Mouse (Mus musculus): ENCODE measurements around the gene Pla2g3. TPM values are rescaled to one million over a fixed set of nuclear protein-coding genes. Genes with fewer than 3 reads are reported as not detected.
A peak's percentile ranks its signal among the peaks of the same experiment; 100 is the strongest.

The Pla2g3 gene
- polyA plus RNA-seq, 1 experiment from 2014 or later: 0.53 TPM

DNA sequence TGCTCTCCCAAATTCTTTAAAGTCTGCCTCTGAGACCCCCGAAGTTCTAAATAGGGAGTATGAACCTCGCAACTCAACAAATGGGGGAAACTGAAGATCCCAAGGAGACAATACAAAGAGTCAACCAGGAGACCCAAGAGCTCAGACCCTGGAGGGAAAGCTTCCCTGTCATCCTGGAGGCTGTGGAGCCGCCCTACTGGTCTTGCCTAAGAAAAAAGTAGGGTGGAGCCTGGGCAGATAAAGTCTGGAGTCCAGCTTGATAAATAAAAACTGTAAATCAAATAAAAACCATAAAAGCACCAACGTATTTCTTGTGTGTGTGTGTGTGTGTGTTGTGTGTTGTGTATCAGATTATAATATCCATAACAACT lies 51.7 kb downstream of the Pla2g3 start:
- no peak for ATAC-seq (ENCODE audit: insufficient number of reproducible peaks, insufficient read depth, low FRiP score, low TSS enrichment, low read depth)
- H3K27ac ChIP-seq: no peak overlapping the region
- no peaks in the 10 kb centered on the region for H3K27me3 ChIP-seq
- 80% methylated on average over 4 of the region's 4 CpGs for WGBS
- H3K4me3 ChIP-seq (replicated peaks): peak overlapping the region; percentile 62
- H3K9ac ChIP-seq (replicated peaks): no peak overlapping the region
- H3K4me2 ChIP-seq: peak overlapping the region; percentile 71
- peaks cover 37% of the 10 kb centered on the region for H3K4me1 ChIP-seq (replicated peaks)
- peaks cover 6% of the 10 kb centered on the region; the same call in 1 of the 2 replicates for H3K9me3 ChIP-seq
- peaks cover 3% of the 10 kb centered on the region; the same call in 1 of the 2 replicates for H3K36me3 ChIP-seq

DNA sequence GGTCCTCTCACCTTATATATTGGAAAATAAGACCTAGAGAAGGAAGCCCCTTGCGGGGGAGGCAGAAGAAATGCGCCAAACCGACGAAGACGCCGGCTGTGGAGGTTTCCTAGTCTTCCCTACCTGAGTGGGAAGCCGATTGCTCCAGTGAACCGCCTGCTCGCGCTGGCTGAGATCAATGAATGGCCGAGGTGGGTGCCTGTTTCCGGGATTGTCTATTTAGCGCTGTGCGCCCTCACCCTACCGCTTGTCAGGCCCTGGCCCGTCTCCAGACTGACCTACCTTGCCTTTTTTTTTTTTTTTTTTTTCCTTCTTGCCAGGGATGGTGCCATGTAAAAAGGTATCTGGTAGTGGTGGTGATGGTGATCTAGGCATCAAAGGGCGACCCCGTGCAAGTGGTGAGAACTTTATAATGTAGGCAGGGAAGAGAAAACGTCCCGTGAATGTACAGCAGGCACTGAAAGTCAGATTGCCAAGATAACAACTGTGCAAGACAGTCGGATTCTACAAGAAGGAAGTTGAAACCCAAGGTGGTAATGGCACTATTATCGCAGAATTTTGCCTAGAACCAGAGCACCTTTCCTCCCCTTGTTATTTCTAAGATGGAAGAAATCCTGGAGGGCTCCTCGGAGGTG lies 52.5 kb downstream of the Pla2g3 start, which contains the start of gene Smtn:
Gene Smtn (minus strand): TSS at position 162 of the 635 bp plus-strand sequence.
- H3K36me3 ChIP-seq: peaks cover 3% of the 10 kb centered on the region; the same call in 1 of the 2 replicates
- H3K4me1 ChIP-seq (replicated peaks): peaks cover 33% of the 10 kb centered on the region
- 88% methylated on average over 23 of the region's 23 CpGs for WGBS
- H3K9ac ChIP-seq (replicated peaks): peak within 1 kb of the TSS; percentile 70
- H3K27ac ChIP-seq: no peak within 1 kb of the TSS
- peaks cover 6% of the 10 kb centered on the region; the same call in 1 of the 2 replicates for H3K9me3 ChIP-seq
- H3K4me3 ChIP-seq (replicated peaks): peak within 1 kb of the TSS; percentile 62
- H3K4me2 ChIP-seq: peak within 1 kb of the TSS; percentile 71
- H3K27me3 ChIP-seq: no peaks in the 10 kb centered on the region
- ATAC-seq (ENCODE audit: insufficient number of reproducible peaks, insufficient read depth, low FRiP score, low TSS enrichment, low read depth): no peak

DNA sequence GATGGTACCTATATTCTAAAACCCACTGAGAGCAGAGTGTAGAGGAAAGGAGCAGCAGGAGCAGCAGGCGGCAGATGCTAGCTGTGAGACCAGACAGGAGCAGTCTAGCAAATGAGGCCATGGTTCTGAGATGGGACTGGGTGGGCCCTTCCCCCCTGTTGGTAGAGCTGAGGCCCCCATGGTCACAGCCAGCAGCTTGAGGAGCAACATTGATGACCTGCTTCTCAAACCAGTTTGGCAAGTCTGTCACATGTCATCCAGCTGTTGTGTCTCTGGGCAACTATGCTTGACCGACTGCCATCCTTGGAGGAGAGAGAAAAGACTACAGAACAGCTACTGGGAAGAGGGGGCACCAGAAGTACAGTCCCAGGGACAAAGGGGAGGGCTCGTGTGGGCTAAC lies 53.8 kb downstream of the Pla2g3 start:
- Histone ChIP-seq H3K4me3 (replicated peaks) (no peak overlapping the region), H3K27me3 (no peaks in the 10 kb centered on the region), H3K36me3 (peaks cover under 1% of the 10 kb centered on the region; the same call in 1 of the 2 replicates), H3K27ac (no peak overlapping the region), H3K9me3 (peaks cover 6% of the 10 kb centered on the region; the same call in 1 of the 2 replicates), H3K4me1 (replicated peaks) (peaks cover 31% of the 10 kb centered on the region), H3K4me2 (no peak overlapping the region), H3K9ac (replicated peaks) (no peak overlapping the region)
- 71% methylated on average over 3 of the region's 3 CpGs for WGBS
- ATAC-seq (ENCODE audit: insufficient number of reproducible peaks, insufficient read depth, low FRiP score, low TSS enrichment, low read depth): no peak

DNA sequence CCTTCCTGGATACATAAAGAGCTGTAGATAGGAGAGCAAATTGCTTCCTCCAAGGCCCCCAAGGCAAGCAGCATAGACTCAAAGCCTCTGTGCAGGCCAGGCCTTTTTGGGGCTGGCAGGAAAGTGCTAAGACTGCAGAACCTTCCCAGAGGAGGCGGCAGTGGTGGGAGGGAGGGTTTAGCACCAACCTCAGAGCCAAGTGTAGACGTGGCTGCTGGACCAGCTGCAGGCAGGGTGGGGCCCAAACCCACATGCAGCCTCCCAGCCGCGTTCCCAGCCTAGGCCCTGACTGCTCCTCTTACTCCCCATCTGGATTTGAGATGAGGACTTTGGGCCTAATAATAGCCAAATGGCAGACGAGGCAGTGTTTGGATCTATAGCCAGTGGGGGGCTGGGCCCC lies 54.9 kb downstream of the Pla2g3 start:
- ATAC-seq (ENCODE audit: insufficient number of reproducible peaks, insufficient read depth, low FRiP score, low TSS enrichment, low read depth): no peak
- Histone ChIP-seq H3K4me2 (no peak overlapping the region), H3K4me3 (replicated peaks) (no peak overlapping the region), H3K9me3 (peaks cover 6% of the 10 kb centered on the region; the same call in 1 of the 2 replicates), H3K27me3 (no peaks in the 10 kb centered on the region), H3K36me3 (no peaks in the 10 kb centered on the region), H3K9ac (replicated peaks) (no peak overlapping the region), H3K4me1 (replicated peaks) (peaks cover 23% of the 10 kb centered on the region), H3K27ac (no peak overlapping the region)
- 35% methylated on average over 5 of the region's 5 CpGs for WGBS

DNA sequence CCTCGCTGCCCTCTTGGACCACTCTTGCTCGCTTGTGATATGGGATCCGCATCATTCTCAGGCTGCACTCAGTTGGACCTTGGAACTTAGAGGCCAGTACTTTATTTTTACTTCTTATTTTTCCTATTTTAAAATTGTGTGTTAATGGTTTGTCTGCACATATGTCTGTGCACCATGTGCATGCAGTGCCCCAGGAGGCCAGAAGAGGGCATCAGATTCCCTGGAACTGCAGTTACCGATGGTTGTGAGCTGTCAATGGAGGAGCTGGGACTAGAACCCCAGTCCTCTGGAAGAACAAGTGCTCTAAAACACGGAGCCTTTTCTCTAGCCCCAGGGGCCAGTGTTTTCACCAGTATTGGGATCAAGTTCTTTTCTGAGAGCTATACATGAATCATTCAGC lies 56.3 kb downstream of the Pla2g3 start:
- WGBS: 92% methylated on average over 5 of the region's 5 CpGs
- no peak for ATAC-seq (ENCODE audit: insufficient number of reproducible peaks, insufficient read depth, low FRiP score, low TSS enrichment, low read depth)

DNA sequence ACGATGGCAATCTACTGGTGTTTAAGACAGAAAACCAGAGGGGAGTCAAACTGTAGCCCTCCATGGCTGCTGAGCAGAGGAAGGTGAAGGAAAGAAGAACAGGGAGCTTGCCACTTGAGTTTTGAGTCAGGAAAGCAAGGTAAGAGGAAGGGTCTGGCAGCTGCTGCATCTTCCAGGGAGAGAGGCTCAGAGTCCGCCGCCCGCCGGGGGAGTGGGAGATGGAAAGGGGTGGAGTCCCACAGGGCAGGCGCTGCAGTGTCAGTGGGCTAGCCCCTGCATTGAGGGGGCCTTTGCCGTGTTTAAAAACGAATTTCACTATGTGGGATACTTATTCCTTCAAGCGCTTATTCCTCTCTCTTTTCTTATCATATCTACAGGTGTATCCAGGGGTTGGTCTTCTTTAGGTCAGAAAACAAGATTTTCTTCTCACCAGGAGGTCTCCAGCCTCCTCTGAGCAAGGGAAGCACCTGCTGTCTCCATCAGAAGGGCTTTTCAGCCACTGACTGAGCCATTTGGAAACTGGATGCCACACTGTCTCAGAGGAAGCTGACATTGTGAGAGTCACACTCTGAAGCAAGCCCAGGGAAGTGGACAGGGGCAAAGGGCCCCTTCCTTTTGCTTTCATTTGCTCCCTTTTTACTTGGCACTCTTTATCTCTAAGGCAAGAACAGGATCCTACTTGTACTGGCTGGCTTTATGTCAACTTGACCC lies 57.6 kb downstream of the Pla2g3 start:
- Histone ChIP-seq H3K9me3 (peaks cover 6% of the 10 kb centered on the region; the same call in 1 of the 2 replicates), H3K27ac (peak overlapping the region; percentile 32; the same call in 1 of the 2 replicates), H3K27me3 (no peaks in the 10 kb centered on the region), H3K36me3 (no peaks in the 10 kb centered on the region), H3K4me3 (replicated peaks) (no peak overlapping the region), H3K4me1 (replicated peaks) (peaks cover 16% of the 10 kb centered on the region; the same call in 1 of the 2 replicates), H3K9ac (replicated peaks) (no peak overlapping the region), H3K4me2 (no peak overlapping the region)
- no peak; the same call in 1 of the 2 replicates for ATAC-seq (ENCODE audit: insufficient number of reproducible peaks, insufficient read depth, low FRiP score, low TSS enrichment, low read depth)
- 18% methylated on average over 9 of the region's 9 CpGs for WGBS

More for the DNA sequence above, 56.3 kb downstream of the Pla2g3 start:
- no peak overlapping the region for H3K4me2 ChIP-seq
- H3K9ac ChIP-seq (replicated peaks): no peak overlapping the region
- no peaks in the 10 kb centered on the region for H3K36me3 ChIP-seq
- H3K4me3 ChIP-seq (replicated peaks): no peak overlapping the region
- peaks cover 6% of the 10 kb centered on the region; the same call in 1 of the 2 replicates for H3K9me3 ChIP-seq
- peaks cover 16% of the 10 kb centered on the region; the same call in 1 of the 2 replicates for H3K4me1 ChIP-seq (replicated peaks)
- no peaks in the 10 kb centered on the region for H3K27me3 ChIP-seq
- H3K27ac ChIP-seq: no peak overlapping the region

DNA sequence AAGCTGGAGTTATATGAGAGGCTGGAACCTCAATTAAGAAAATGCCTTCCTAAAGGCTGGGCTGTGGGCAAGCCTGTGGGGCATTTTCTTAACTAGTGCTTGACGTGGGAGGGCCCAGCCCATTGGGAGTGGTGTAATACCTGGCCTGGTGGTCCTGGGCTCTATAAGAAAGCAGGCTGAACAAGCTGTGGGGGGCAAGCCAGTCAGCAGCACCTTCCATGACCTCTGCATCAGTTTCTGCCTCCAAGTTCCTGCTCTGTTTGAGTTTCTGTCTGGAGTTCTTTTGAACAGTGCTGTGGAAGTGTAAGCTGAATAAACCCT lies 58.1 kb downstream of the Pla2g3 start:
- H3K9ac ChIP-seq (replicated peaks): no peak overlapping the region
- H3K36me3 ChIP-seq: no peaks in the 10 kb centered on the region
- H3K27me3 ChIP-seq: no peaks in the 10 kb centered on the region
- ATAC-seq (ENCODE audit: insufficient number of reproducible peaks, insufficient read depth, low FRiP score, low TSS enrichment, low read depth): no peak
- peaks cover 16% of the 10 kb centered on the region; the same call in 1 of the 2 replicates for H3K4me1 ChIP-seq (replicated peaks)
- peak overlapping the region; percentile 23; the same call in 1 of the 2 replicates for H3K27ac ChIP-seq
- H3K4me3 ChIP-seq (replicated peaks): no peak overlapping the region
- H3K4me2 ChIP-seq: no peak overlapping the region
- peaks cover 6% of the 10 kb centered on the region; the same call in 1 of the 2 replicates for H3K9me3 ChIP-seq
- 22% methylated on average over 1 of the region's 1 CpGs for WGBS

DNA sequence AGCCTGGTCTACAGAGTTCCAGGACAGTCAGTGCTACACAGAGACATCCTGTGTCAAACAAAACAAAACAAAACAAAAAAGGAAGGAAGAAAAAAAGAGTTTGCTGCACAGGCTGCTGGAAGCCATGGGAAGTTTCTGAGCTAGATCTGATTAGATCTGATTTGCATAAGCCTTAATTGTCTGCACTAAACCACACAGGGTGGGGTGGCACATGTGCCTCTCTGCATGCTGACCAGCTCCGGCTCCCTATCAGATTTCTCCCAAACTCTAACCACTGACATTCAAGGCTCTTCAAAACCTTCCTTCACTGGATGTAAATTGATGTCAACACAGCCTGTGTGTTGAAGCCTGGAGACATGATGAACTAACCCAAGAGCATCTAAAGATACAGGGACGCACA lies 59.0 kb downstream of the Pla2g3 start:
- 94% methylated on average over 2 of the region's 2 CpGs for WGBS
- no peak overlapping the region for H3K27ac ChIP-seq
- H3K4me1 ChIP-seq (replicated peaks): peaks cover 16% of the 10 kb centered on the region; the same call in 1 of the 2 replicates
- peaks cover 6% of the 10 kb centered on the region; the same call in 1 of the 2 replicates for H3K9me3 ChIP-seq
- H3K9ac ChIP-seq (replicated peaks): no peak overlapping the region
- no peaks in the 10 kb centered on the region for H3K27me3 ChIP-seq
- no peak for ATAC-seq (ENCODE audit: insufficient number of reproducible peaks, insufficient read depth, low FRiP score, low TSS enrichment, low read depth)
- H3K36me3 ChIP-seq: no peaks in the 10 kb centered on the region
- H3K4me3 ChIP-seq (replicated peaks): no peak overlapping the region
- no peak overlapping the region for H3K4me2 ChIP-seq

DNA sequence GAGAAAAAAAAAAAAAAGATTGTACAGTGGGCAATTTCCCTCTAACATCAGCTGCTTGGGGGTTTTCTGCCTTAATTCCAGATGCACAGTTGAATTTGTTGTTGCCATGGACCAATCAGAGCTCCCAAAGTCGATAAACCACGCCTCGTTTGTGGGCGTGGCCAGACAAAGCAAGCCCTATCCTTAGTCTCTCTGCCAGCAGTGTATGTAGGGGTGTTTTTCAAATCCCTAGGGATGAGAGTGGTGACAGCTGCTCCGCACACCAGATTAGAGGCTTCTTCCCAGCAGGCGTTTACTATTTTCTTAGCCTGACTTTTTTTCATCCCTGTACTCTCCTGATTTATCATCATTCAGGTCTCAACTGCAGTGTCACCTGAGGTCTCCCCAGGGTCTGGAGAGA lies 59.9 kb downstream of the Pla2g3 start:
- Histone ChIP-seq H3K9me3 (peaks cover 6% of the 10 kb centered on the region; the same call in 1 of the 2 replicates), H3K4me1 (replicated peaks) (peaks cover 13% of the 10 kb centered on the region; the same call in 1 of the 2 replicates), H3K36me3 (no peaks in the 10 kb centered on the region), H3K27me3 (no peaks in the 10 kb centered on the region), H3K4me2 (no peak overlapping the region), H3K27ac (no peak overlapping the region), H3K4me3 (replicated peaks) (no peak overlapping the region), H3K9ac (replicated peaks) (no peak overlapping the region)
- WGBS: 44% methylated on average over 6 of the region's 6 CpGs
- no peak for ATAC-seq (ENCODE audit: insufficient number of reproducible peaks, insufficient read depth, low FRiP score, low TSS enrichment, low read depth)

DNA sequence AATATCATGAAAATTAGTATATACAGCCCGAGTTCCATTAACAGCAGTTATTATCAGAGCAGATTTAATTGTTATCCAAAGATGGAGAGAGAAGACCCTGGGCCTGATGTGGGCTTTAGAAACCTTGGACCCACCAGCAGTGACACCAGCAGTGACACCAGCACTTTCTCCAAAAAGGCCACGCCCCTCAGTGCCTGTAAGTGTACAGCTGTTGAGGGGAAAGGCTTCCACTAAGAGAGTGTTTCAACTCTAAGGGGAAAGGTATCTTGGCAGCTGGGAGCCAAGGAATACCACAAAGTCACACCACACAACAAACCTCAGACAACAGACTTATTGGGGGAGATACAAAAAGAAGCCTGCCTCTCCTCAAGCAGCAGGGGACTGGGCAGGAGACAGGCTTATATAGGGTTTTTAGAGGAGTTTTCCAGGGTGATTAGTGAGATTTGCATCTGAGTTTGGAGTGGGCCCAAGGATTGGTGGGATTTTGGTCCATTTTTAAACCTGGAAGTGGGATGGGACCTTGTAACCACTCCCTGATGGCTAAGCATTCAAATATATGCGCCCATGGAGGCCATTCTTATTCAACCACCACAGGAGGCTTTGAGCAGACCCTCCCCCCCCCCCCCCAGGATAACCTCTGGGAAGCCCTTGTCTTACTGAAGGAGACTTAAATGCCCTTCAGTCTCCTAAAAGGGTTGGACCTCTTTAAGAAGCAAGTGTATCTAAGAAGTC lies 60.6 kb downstream of the Pla2g3 start:
- WGBS: 69% methylated on average over 3 of the region's 3 CpGs
- H3K4me3 ChIP-seq (replicated peaks): no peak overlapping the region
- H3K9me3 ChIP-seq: peaks cover 6% of the 10 kb centered on the region; the same call in 1 of the 2 replicates
- no peaks in the 10 kb centered on the region for H3K36me3 ChIP-seq
- no peak for ATAC-seq (ENCODE audit: insufficient number of reproducible peaks, insufficient read depth, low FRiP score, low TSS enrichment, low read depth)
- H3K4me1 ChIP-seq (replicated peaks): peaks cover 11% of the 10 kb centered on the region; the same call in 1 of the 2 replicates
- H3K4me2 ChIP-seq: no peak overlapping the region
- no peak overlapping the region for H3K27ac ChIP-seq
- H3K27me3 ChIP-seq: no peaks in the 10 kb centered on the region
- H3K9ac ChIP-seq (replicated peaks): no peak overlapping the region

Data from limb, embryonic 12.5 days (tissue).